Mouse (Mus musculus) inflammation-experienced regulatory T-cells, adult 6 months (primary cell): ENCODE measurements around the gene Ap2a1. TPM values are rescaled to one million over a fixed set of nuclear protein-coding genes. Genes with fewer than 3 reads are reported as not detected.

Experiments used
- polyA plus RNA-seq, 3 experiments: library from polyadenylated mRNA; unstranded; fragments of 100-300 nt; shearing (Covaris generic); gene quantifications; one replicate each; pipeline ENCODE4 v1.2.1; 2017

Ap2a1 gene
- polyA plus RNA-seq, 3 experiments from 2014 or later = 6.1 to 12.1 (median 7.1) TPM

Other genes with a start within 250 kb of the Ap2a1 start
- gene Izumo2, start 220.8 kb downstream of the Ap2a1 start, polyA plus RNA-seq = not detected
- 10 to 100 TPM; 66.6 to 71.2 (median 69.7) TPM for gene Vrk3, start 181.1 kb downstream of the Ap2a1 start, polyA plus RNA-seq
- 1 to 10 TPM in 1 of 3 experiments, under 1 TPM in 2; 0.16 to 2.1 (median 0.93) TPM for gene Zfp473, start 178.4 kb downstream of the Ap2a1 start, polyA plus RNA-seq
- gene Nup62, start 113.4 kb downstream of the Ap2a1 start, polyA plus RNA-seq = 10 to 100 TPM; 30.8 to 60.2 (median 32.2) TPM
- 1 to 10 TPM; 1.9 to 4.2 (median 2.1) TPM for gene Il4i1, start 113.1 kb downstream of the Ap2a1 start, polyA plus RNA-seq
- gene Atf5, start 112.8 kb downstream of the Ap2a1 start, polyA plus RNA-seq = under 1 TPM in 1 of 3 experiments, not detected in 2; 0.41 TPM
- 1 to 10 TPM; 1.1 to 4.5 (median 3.7) TPM for gene Akt1s1, start 80.5 kb downstream of the Ap2a1 start, polyA plus RNA-seq
- gene Tbc1d17, start 80.4 kb downstream of the Ap2a1 start, polyA plus RNA-seq = 10 to 100 TPM; 43.9 to 66.0 (median 60.6) TPM
- 10 to 100 TPM; 43.2 to 49.7 (median 46.8) TPM for gene Pnkp, start 72.4 kb downstream of the Ap2a1 start, polyA plus RNA-seq
- gene Ptov1, start 59.7 kb downstream of the Ap2a1 start, polyA plus RNA-seq = 1 to 10 TPM; 1.9 to 5.6 (median 3.2) TPM
- 10 to 100 TPM in 2 of 3 experiments, 1 to 10 TPM in 1; 7.1 to 14.1 (median 11.1) TPM for gene Med25, start 36.8 kb downstream of the Ap2a1 start, polyA plus RNA-seq
- gene Fuz, start 33.4 kb downstream of the Ap2a1 start, polyA plus RNA-seq = 10 to 100 TPM in 2 of 3 experiments, 1 to 10 TPM in 1; 8.0 to 15.3 (median 11.0) TPM
- gene Tsks, start 13.7 kb upstream of the Ap2a1 start, polyA plus RNA-seq = not detected
- 1 to 10 TPM in 2 of 3 experiments, under 1 TPM in 1; 0.23 to 1.9 (median 1.5) TPM for gene Cpt1c, start 45.4 kb upstream of the Ap2a1 start, polyA plus RNA-seq
- 10 to 100 TPM; 37.3 to 84.6 (median 70.6) TPM for gene Prmt1, start 57.1 kb upstream of the Ap2a1 start, polyA plus RNA-seq
- gene Irf3, start 68.2 kb upstream of the Ap2a1 start, polyA plus RNA-seq = 100 to 1,000 TPM in 2 of 3 experiments, 10 to 100 TPM in 1; 83.6 to 119 (median 115) TPM
- gene Bcl2l12, start 69.2 kb upstream of the Ap2a1 start, polyA plus RNA-seq = 10 to 100 TPM; 21.0 to 29.3 (median 26.6) TPM
- gene Scaf1, start 86.9 kb upstream of the Ap2a1 start, polyA plus RNA-seq = 1 to 10 TPM; 7.4 to 8.9 (median 8.7) TPM
- gene Rras, start 88.5 kb upstream of the Ap2a1 start, polyA plus RNA-seq = 1 to 10 TPM; 3.2 to 6.5 (median 5.1) TPM
- gene Prr12, start 123.4 kb upstream of the Ap2a1 start, polyA plus RNA-seq = 10 to 100 TPM in 1 of 3 experiments, 1 to 10 TPM in 2; 5.0 to 12.9 (median 9.8) TPM
- gene Nosip, start 132.9 kb upstream of the Ap2a1 start, polyA plus RNA-seq = 100 to 1,000 TPM; 129 to 164 (median 158) TPM
- gene Prrg2, start 133.2 kb upstream of the Ap2a1 start, polyA plus RNA-seq = 1 to 10 TPM; 2.0 to 2.3 (median 2.1) TPM
- gene Rcn3, start 162.7 kb upstream of the Ap2a1 start, polyA plus RNA-seq = 1 to 10 TPM; 1.7 to 6.5 (median 5.7) TPM
- gene Fcgrt, start 174.4 kb upstream of the Ap2a1 start, polyA plus RNA-seq = 1 to 10 TPM in 2 of 3 experiments, under 1 TPM in 1; 0.81 to 3.0 (median 1.8) TPM
- gene Rps11, start 194.9 kb upstream of the Ap2a1 start, polyA plus RNA-seq = 1,000 to 10,000 TPM; 3,557 to 4,924 (median 4,468) TPM
- gene Rpl13a, start 199.3 kb upstream of the Ap2a1 start, polyA plus RNA-seq = 1,000 to 10,000 TPM; 6,216 to 8,178 (median 7,568) TPM
- gene Gm45713, start 206.7 kb upstream of the Ap2a1 start, polyA plus RNA-seq = 1 to 10 TPM; 1.4 to 2.4 (median 1.6) TPM
- gene Flt3l, start 206.9 kb upstream of the Ap2a1 start, polyA plus RNA-seq = 100 to 1,000 TPM in 1 of 3 experiments, 10 to 100 TPM in 2; 70.2 to 108 (median 97.6) TPM
- gene Pih1d1, start 224.8 kb upstream of the Ap2a1 start, polyA plus RNA-seq = 10 to 100 TPM; 42.9 to 50.6 (median 50.5) TPM
- gene Aldh16a1, start 225.1 kb upstream of the Ap2a1 start, polyA plus RNA-seq = 10 to 100 TPM; 15.2 to 32.1 (median 26.6) TPM
- gene Slc17a7, start 234.5 kb upstream of the Ap2a1 start, polyA plus RNA-seq = under 1 TPM in 1 of 3 experiments, not detected in 2; 0.16 TPM